Mouse (Mus musculus) neutrophil, adult 5-6 weeks (primary cell): ENCODE measurements around the gene Herpud2. TPM values are rescaled to one million over a fixed set of nuclear protein-coding genes. Genes with fewer than 3 reads are reported as not detected.

Experiments used
- total RNA-seq: library from RNA; stranded (forward); fragments of 200-1000 nt; gene quantifications from 2 replicates; pipeline ENCODE4 v1.2.3, GENCODE M21; 2017

Gene Herpud2
- total RNA-seq, 1 experiment from 2014 or later, result 46.4 TPM

Other genes with a start within 250 kb of the Herpud2 start
- not detected in 2 replicates for gene Gm10181, start 62.4 kb downstream of the Herpud2 start, total RNA-seq
- 245 and 254 TPM in 2 replicates for gene Sept7, start 100.6 kb upstream of the Herpud2 start, total RNA-seq